Mouse (Mus musculus) myocyte (in vitro differentiated cells): ENCODE data around the gene Oard1.

ENCODE experiments used
- MAX ChIP-seq: IDR thresholded peaks from one replicate; pipeline ENCODE4 v1.6.1; 2011; ENCODE audit warnings: low read depth, mild to moderate bottlenecking, control low read depth
- MYOG ChIP-seq, 3 experiments: IDR thresholded peaks; one replicate each; pipeline ENCODE4 v1.6.1; 2011; ENCODE audit warnings: control low read depth in 2 of 3, low read depth in 2 of 3, mild to moderate bottlenecking in 2 of 3; ENCODE audit not compliant: insufficient read length in 2 of 3, control insufficient read depth in 1 of 3, insufficient read depth in 1 of 3
- POLR2A ChIP-seq: IDR thresholded peaks from one replicate; pipeline ENCODE4 v1.6.1; 2011; ENCODE audit warnings: low read depth, mild to moderate bottlenecking, control low read depth, moderate library complexity; ENCODE audit not compliant: insufficient read length
- POLR2AphosphoS2 ChIP-seq: IDR thresholded peaks from one replicate; pipeline ENCODE4 v1.6.1; 2011; ENCODE audit warnings: low read depth, control low read depth; ENCODE audit not compliant: insufficient read length
- REST ChIP-seq: IDR thresholded peaks from one replicate; pipeline ENCODE4 v1.6.1; 2011; ENCODE audit warnings: mild to moderate bottlenecking, control low read depth, moderate library complexity; ENCODE audit not compliant: insufficient read depth, insufficient read length
- TCF12 ChIP-seq: IDR thresholded peaks from one replicate; pipeline ENCODE4 v1.6.1; 2011; ENCODE audit warnings: mild to moderate bottlenecking, control low read depth; ENCODE audit not compliant: poor library complexity, insufficient read depth, severe bottlenecking
- USF1 ChIP-seq: IDR thresholded peaks from one replicate; pipeline ENCODE4 v1.6.1; 2011; ENCODE audit warnings: low read depth, mild to moderate bottlenecking, control low read depth, moderate library complexity

- TF ChIP-seq POLR2AphosphoS2 = no peak
- no peak for TF ChIP-seq MAX
- TF ChIP-seq REST = no peak
- no peak for TF ChIP-seq MYOG (IDR thresholded peaks at IDR 0.05; ENCODE audit: control insufficient read depth in 1 of 3, insufficient read depth in 1 of 3, insufficient read length in 2 of 3, low read depth in 2 of 3)
- no peak for TF ChIP-seq POLR2A
- TF ChIP-seq USF1 = no peak
- TF ChIP-seq TCF12 = no peak
These were observed 43.7 kb downstream of the Oard1 start for GRCm38 (mm10) chr17:48453489-48453888.
